Mouse (Mus musculus) forebrain, embryonic 11.5 days (tissue): ENCODE data around the gene Rarg. TPM values are rescaled to one million over a fixed set of nuclear protein-coding genes. Genes with fewer than 3 reads are reported as not detected.

Experiments
- ATAC-seq: fragments of 200-750 bp; cut with Nextera tagmentation; replicated peaks from 2 replicates; pipeline ENCODE4 v1.8.0; 2017; ENCODE audit warnings: moderate TSS enrichment; ENCODE audit not compliant: low FRiP score
- DNase-seq: peaks from one replicate; pipeline ENCODE4 v3.0.0-alpha.2; 2017; ENCODE audit warnings: low spot score
- H3K27ac ChIP-seq: fragments of 300-500 bp; sonication (generic); 2 replicates; pipeline ENCODE4 v1.5.1; 2014; ENCODE audit warnings: low read depth, low read length
- H3K27me3 ChIP-seq: fragments of 300-500 bp; sonication (generic); 2 replicates; pipeline ENCODE4 v1.6.1; 2014; ENCODE audit warnings: mild to moderate bottlenecking, low read length, mixed read lengths; ENCODE audit not compliant: control insufficient read depth, insufficient read depth
- H3K36me3 ChIP-seq: fragments of 300-500 bp; sonication (generic); 2 replicates; pipeline ENCODE4 v1.6.1; 2014; ENCODE audit warnings: mild to moderate bottlenecking, low read length, moderate library complexity, mixed read lengths; ENCODE audit not compliant: control insufficient read depth, insufficient read depth
- H3K4me1 ChIP-seq: fragments of 300-500 bp; sonication (generic); replicated peaks from 2 replicates; pipeline ENCODE4 v1.6.1; 2014; ENCODE audit warnings: low read length, mixed read lengths; ENCODE audit not compliant: control insufficient read depth, insufficient read depth
- H3K4me2 ChIP-seq: fragments of 300-500 bp; sonication (generic); 2 replicates; pipeline ENCODE4 v1.6.1; 2014; ENCODE audit warnings: low read depth, mild to moderate bottlenecking, low read length, moderate library complexity, mixed read lengths; ENCODE audit not compliant: severe bottlenecking
- H3K4me3 ChIP-seq: fragments of 300-500 bp; sonication (generic); 2 replicates; pipeline ENCODE4 v1.5.1; 2014; ENCODE audit warnings: low read depth, low read length
- H3K9ac ChIP-seq: fragments of 300-500 bp; sonication (generic); 2 replicates; pipeline ENCODE4 v1.6.1; 2014; ENCODE audit warnings: low read length
- H3K9me3 ChIP-seq: fragments of 300-500 bp; sonication (generic); 2 replicates; pipeline ENCODE4 v1.6.1; 2016; ENCODE audit warnings: low read length, mixed read lengths; ENCODE audit not compliant: control insufficient read depth
- WGBS: fragments of 180-500 bp; shearing (Covaris S2); extraction: QIAGEN DNeasy Blood & Tissue Kit; methylation state at CpG from one replicate; pipeline ENCODE4 v1.1.7; 2014; 5-methylcytosine and 5-hydroxymethylcytosine counted together
- polyA plus RNA-seq: library from polyadenylated mRNA; unstranded; fragments of >200 nt; fragmentation: Nextera tagmentation; extraction: Ambion mirVana; gene quantifications from 2 replicates; pipeline ENCODE4 v1.2.1, GENCODE M21; 2014

Gene Rarg
- polyA plus RNA-seq, 1 experiment from 2014 or later = 19.7 TPM

DNA sequence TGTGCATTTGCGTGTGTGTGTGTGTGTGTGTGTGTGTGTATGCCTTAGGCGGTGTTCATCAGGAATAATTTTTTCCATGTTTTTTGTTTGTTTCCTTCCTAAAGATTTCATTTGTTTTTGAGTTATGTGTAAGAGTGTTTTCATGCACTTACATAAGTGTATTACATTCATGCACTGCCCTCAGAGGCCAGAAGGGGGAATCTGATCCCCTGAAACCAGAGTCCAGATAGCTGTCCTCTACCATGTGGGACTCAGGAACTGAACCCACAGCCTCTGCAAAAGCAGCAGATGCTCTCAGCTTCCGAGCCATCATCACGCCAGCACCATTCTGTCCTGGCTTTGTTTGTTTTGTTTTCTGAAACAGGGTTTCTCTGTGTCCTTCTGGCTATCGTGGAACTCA is 8.2 kb upstream of the Rarg start:
- H3K9ac ChIP-seq = no peak overlapping the region
- no peaks in the 10 kb centered on the region for H3K4me1 ChIP-seq
- no peak overlapping the region for H3K4me2 ChIP-seq
- ATAC-seq (no peak), DNase-seq (no peak)
- no peaks in the 10 kb centered on the region for H3K9me3 ChIP-seq
- peaks cover 2% of the 10 kb centered on the region; the same call in 1 of the 2 replicates for H3K27me3 ChIP-seq
- no peak overlapping the region for H3K4me3 ChIP-seq
- H3K27ac ChIP-seq = no peak overlapping the region
- H3K36me3 ChIP-seq = no peaks in the 10 kb centered on the region
- 91% methylated on average over 5 of the region's 5 CpGs for WGBS

- Histone ChIP-seq H3K9me3 (no peaks in the 10 kb centered on the region), H3K36me3 (no peaks in the 10 kb centered on the region), H3K27me3 (peaks cover 9% of the 10 kb centered on the region), H3K27ac (no peak overlapping the region), H3K9ac (no peak overlapping the region), H3K4me1 (peaks cover 8% of the 10 kb centered on the region; the same call in 1 of the 2 replicates), H3K4me2 (no peak overlapping the region), H3K4me3 (no peak overlapping the region)
- WGBS = 77% methylated on average over 2 of the region's 2 CpGs
- ATAC-seq = no peak
- no peak for DNase-seq
Measured at GRCm38 (mm10) chr15:102263037-102263436, 5.7 kb upstream of the Rarg start.

DNA sequence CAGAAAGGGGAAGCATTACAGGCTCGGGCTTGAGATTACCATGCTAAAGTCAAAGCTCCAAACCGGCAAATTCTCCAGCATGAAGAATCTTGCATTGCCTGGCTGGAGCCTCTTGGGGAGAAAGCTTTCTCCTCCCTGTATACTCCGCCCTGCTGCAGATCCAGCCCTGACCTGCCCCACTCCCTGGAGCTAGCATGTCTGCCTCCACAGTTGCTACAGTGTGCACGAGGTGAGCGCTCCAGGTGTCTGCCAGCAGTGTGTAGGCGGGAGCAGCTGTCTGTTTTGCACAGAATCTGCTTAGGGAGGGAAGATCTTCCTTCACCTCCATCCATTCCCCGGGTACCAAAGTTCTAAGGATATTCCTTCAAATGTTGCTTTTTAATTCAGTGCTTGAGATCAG is 5.3 kb upstream of the Rarg start:
- Histone ChIP-seq H3K4me3 (no peak overlapping the region), H3K27ac (no peak overlapping the region), H3K36me3 (no peaks in the 10 kb centered on the region), H3K4me2 (no peak overlapping the region), H3K4me1 (peaks cover 12% of the 10 kb centered on the region), H3K9me3 (no peaks in the 10 kb centered on the region), H3K27me3 (peaks cover 12% of the 10 kb centered on the region), H3K9ac (no peak overlapping the region)
- ATAC-seq = no peak
- WGBS = 59% methylated on average over 7 of the region's 7 CpGs
- no peak for DNase-seq

DNA sequence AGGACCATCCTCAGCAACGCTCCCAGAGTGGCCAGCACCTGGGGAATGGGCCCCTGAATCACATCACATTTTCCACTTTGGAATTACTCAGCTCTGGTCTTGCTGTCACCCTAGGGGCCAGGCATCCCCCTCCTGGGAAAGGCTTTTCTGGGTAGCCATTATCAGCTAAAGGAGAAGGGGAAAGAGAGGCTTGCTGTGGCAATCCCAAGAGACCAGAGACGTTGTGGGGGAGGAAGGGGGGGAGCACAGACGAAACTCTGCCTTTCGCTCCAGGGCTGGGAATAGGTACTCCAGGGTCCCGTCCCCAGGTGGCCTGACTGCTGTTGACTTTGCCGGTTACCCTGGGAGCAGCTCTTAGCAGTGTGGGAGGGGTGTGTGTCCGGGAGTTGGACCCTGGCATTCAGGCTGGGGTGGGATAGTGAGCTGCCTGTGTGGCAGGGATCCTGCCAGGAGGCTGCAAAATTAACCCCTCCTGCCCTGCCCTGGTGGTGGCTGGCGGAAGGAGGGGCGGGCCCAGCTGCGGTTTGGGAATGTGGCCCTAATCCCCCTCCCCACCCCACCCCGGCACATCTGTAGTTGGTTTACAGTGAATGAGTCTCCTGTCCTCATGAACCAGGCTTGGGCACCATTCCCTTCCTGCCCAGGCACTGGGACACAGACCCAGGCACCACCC is 1.4 kb upstream of the Rarg start:
- Histone ChIP-seq H3K4me1 (peaks cover 16% of the 10 kb centered on the region), H3K9ac (no peak overlapping the region), H3K4me3 (no peak overlapping the region), H3K27ac (no peak overlapping the region), H3K9me3 (no peaks in the 10 kb centered on the region), H3K27me3 (peaks cover 27% of the 10 kb centered on the region), H3K4me2 (peak overlapping the region; percentile 5), H3K36me3 (no peaks in the 10 kb centered on the region)
- DNase-seq (no peak), ATAC-seq (no peak)
- 8% methylated on average over 11 of the region's 11 CpGs for WGBS

DNA sequence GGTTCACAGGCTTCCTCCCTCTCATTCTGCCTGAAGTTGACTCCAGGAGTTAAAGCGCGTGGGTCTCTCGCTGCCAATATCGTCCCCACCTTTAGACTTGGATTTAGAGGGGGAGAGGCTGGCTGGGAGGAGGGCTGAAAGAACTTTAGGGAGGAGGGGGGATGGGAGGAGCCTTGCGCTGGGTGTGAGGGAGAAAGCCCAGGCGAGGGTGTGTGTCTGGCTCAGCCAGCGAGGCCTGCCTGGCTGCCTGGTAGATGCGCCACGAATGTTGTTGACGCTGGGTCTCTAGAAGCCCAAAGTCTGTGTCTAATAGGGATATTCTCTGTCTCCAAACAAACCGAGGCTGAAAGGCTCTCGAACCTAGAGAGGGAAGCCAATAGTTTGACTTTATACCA is 756 bp upstream of the Rarg start:
- Histone ChIP-seq H3K4me1 (peaks cover 16% of the 10 kb centered on the region), H3K4me2 (peak overlapping the region; percentile 97), H3K27me3 (peaks cover 27% of the 10 kb centered on the region), H3K9me3 (no peaks in the 10 kb centered on the region), H3K9ac (peak overlapping the region; percentile 58; the same call in 1 of the 2 replicates), H3K4me3 (no peak overlapping the region), H3K36me3 (no peaks in the 10 kb centered on the region), H3K27ac (no peak overlapping the region)
- DNase-seq (no peak), ATAC-seq (no peak)
- 3% methylated on average over 12 of the region's 12 CpGs for WGBS

DNA sequence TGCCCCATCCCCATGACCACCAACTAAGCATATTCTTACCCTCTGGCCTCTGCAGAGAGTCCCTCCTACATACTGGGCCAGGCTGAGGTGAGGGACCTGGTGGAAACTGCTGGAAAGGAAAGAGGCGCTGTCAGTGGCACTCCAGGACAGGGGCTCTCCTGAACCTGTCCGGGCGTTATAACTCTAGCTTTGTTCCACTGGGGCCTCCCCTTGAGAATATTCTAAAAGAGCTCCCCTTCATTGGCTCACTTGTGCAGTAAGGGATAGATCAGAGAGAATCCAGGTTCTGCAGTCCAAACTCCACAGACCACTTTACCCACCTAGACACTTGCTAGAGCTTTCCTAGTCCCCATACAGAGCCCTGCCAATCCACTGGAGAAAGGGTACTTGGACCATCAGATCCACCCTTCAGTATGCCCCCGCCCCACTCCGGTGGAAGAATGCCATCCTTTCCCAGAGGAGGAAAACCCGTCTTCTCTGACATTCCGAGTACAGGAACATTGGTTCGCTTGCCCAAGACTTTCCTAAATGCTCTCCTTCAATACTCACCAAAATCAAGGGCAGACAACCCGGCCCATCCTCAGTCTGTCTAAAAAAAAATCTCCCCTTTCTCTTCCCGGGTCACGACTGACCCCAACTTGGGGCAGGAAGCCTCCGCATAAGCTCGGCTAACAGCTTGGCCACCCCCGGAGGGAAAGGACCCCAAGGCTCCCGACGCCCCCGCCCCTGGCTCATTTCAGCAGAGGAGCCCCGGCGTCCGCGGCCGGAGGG is 701 bp downstream of the Rarg start:
- no peaks in the 10 kb centered on the region for H3K9me3 ChIP-seq
- H3K4me1 ChIP-seq = peaks cover 16% of the 10 kb centered on the region
- H3K4me3 ChIP-seq = peak overlapping the region; percentile 48
- H3K27me3 ChIP-seq = peaks cover 27% of the 10 kb centered on the region
- 8% methylated on average over 22 of the region's 22 CpGs for WGBS
- H3K36me3 ChIP-seq = no peaks in the 10 kb centered on the region
- peak overlapping the region; percentile 58 for H3K9ac ChIP-seq
- ATAC-seq (no peak), DNase-seq (no peak)
- no peak overlapping the region for H3K27ac ChIP-seq
- peak overlapping the region; percentile 97 for H3K4me2 ChIP-seq

GRCm38 (mm10) chr15:102255547-102256255 is 1.6 kb downstream of the Rarg start:
- no peak overlapping the region for H3K9ac ChIP-seq
- H3K27ac ChIP-seq = no peak overlapping the region
- 48% methylated on average over 14 of the region's 14 CpGs for WGBS
- ATAC-seq = no peak
- H3K36me3 ChIP-seq = no peaks in the 10 kb centered on the region
- no peak for DNase-seq
- peaks cover 16% of the 10 kb centered on the region for H3K4me1 ChIP-seq
- H3K4me2 ChIP-seq = peak overlapping the region; percentile 3; the same call in 1 of the 2 replicates
- no peak overlapping the region for H3K4me3 ChIP-seq
- H3K27me3 ChIP-seq = peaks cover 27% of the 10 kb centered on the region
- H3K9me3 ChIP-seq = no peaks in the 10 kb centered on the region

- Histone ChIP-seq H3K9ac (no peak overlapping the region), H3K4me3 (no peak overlapping the region), H3K27ac (no peak overlapping the region), H3K9me3 (no peaks in the 10 kb centered on the region), H3K27me3 (peaks cover 19% of the 10 kb centered on the region), H3K36me3 (no peaks in the 10 kb centered on the region), H3K4me1 (peaks cover 26% of the 10 kb centered on the region), H3K4me2 (no peak overlapping the region)
- DNase-seq = no peak
- WGBS = 49% methylated on average over 5 of the region's 5 CpGs
- no peak for ATAC-seq
Measured at GRCm38 (mm10) chr15:102250521-102250920, 6.8 kb downstream of the Rarg start.
